Mouse (Mus musculus) midbrain, postnatal 0 days (tissue): Measurements from ENCODE around the gene Eln. TPM values are rescaled to one million over a fixed set of nuclear protein-coding genes. Genes with fewer than 3 reads are reported as not detected.

Source experiments
- ATAC-seq: fragments of 200-750 bp; cut with Nextera tagmentation; 2 replicates; pipeline ENCODE4 v1.8.0; 2017; ENCODE audit warnings: moderate number of reproducible peaks, mild to moderate bottlenecking, moderate TSS enrichment, moderate library complexity; ENCODE audit not compliant: low FRiP score
- DNase-seq: peaks from one replicate; pipeline ENCODE4 v3.0.0-alpha.2; 2015; ENCODE audit warnings: low spot score
- H3K27ac ChIP-seq: fragments of 300-500 bp; sonication (generic); 2 replicates; pipeline ENCODE4 v1.5.1; 2014; ENCODE audit warnings: low read depth, mild to moderate bottlenecking, low read length, mixed read lengths
- H3K27me3 ChIP-seq: fragments of 300-500 bp; sonication (generic); 2 replicates; pipeline ENCODE4 v1.6.1; 2014; ENCODE audit warnings: low read length, control low read depth, mixed read lengths; ENCODE audit not compliant: insufficient read depth
- H3K36me3 ChIP-seq: fragments of 300-500 bp; sonication (generic); 2 replicates; pipeline ENCODE4 v1.6.1; 2014; ENCODE audit warnings: low read length, control low read depth, mixed read lengths; ENCODE audit not compliant: insufficient read depth
- H3K4me1 ChIP-seq: fragments of 300-500 bp; sonication (generic); 2 replicates; pipeline ENCODE4 v1.6.1; 2014; ENCODE audit warnings: mild to moderate bottlenecking, control low read depth, antibody characterized with exemption, low read length, mixed read lengths; ENCODE audit not compliant: insufficient read depth
- H3K4me2 ChIP-seq: fragments of 300-500 bp; sonication (generic); 2 replicates; pipeline ENCODE4 v1.6.1; 2014; ENCODE audit warnings: low read depth, mild to moderate bottlenecking, low read length, mixed read lengths; ENCODE audit not compliant: poor library complexity, severe bottlenecking
- H3K4me3 ChIP-seq: fragments of 300-500 bp; sonication (generic); 2 replicates; pipeline ENCODE4 v1.5.1; 2014; ENCODE audit warnings: low read depth, mild to moderate bottlenecking, low read length, moderate library complexity
- H3K9ac ChIP-seq: fragments of 300-500 bp; sonication (generic); replicated peaks from 2 replicates; pipeline ENCODE4 v1.6.1; 2014; ENCODE audit warnings: mild to moderate bottlenecking, low read length, moderate library complexity, mixed read lengths; ENCODE audit not compliant: poor library complexity, severe bottlenecking
- H3K9me3 ChIP-seq: fragments of 300-500 bp; sonication (generic); 2 replicates; pipeline ENCODE4 v1.6.1; 2016; ENCODE audit warnings: low read length, control low read depth
- CTCF ChIP-seq: IDR thresholded peaks from 2 replicates; pipeline ENCODE4 v1.5.1; 2016; ENCODE audit warnings: antibody characterized with exemption, mild to moderate bottlenecking
- WGBS: fragments of 180-500 bp; shearing (Covaris S2); extraction: QIAGEN DNeasy Blood & Tissue Kit; methylation state at CpG from one replicate; pipeline ENCODE4 v1.1.7; 2014; 5-methylcytosine and 5-hydroxymethylcytosine counted together
- polyA plus RNA-seq: library from polyadenylated mRNA; unstranded; fragments of >200 nt; fragmentation: Nextera tagmentation; extraction: Ambion mirVana; gene quantifications from 2 replicates; pipeline ENCODE4 v1.2.1, GENCODE M21; 2015
- total RNA-seq: library from RNA; depleted of rRNA; stranded (reverse); fragments of >200 nt; gene quantifications from 2 replicates; pipeline ENCODE4 v1.2.3, GENCODE M21; 2014

Eln gene
- total and polyA plus RNA-seq, 2 experiments from 2014 or later: 27.7 to 35.0 TPM

GRCm38 (mm10) chr5:134765441-134765840 is 18.3 kb upstream of the Eln start:
- Histone ChIP-seq H3K27ac (no peak overlapping the region), H3K9me3 (no peaks in the 10 kb centered on the region), H3K36me3 (no peaks in the 10 kb centered on the region), H3K4me3 (no peak overlapping the region), H3K9ac (no peak overlapping the region), H3K27me3 (no peaks in the 10 kb centered on the region), H3K4me1 (no peaks in the 10 kb centered on the region), H3K4me2 (no peak overlapping the region)
- 85% methylated on average over 16 of the region's 16 CpGs for WGBS
- no peak for DNase-seq
- TF ChIP-seq CTCF: no peak
- ATAC-seq: no peak

GRCm38 (mm10) chr5:134763326-134763725 is 16.2 kb upstream of the Eln start:
- Histone ChIP-seq H3K9ac (no peak overlapping the region), H3K4me3 (no peak overlapping the region), H3K9me3 (no peaks in the 10 kb centered on the region), H3K27ac (no peak overlapping the region), H3K36me3 (no peaks in the 10 kb centered on the region), H3K4me1 (no peaks in the 10 kb centered on the region), H3K27me3 (no peaks in the 10 kb centered on the region), H3K4me2 (no peak overlapping the region)
- no peak for DNase-seq
- WGBS: 89% methylated on average over 9 of the region's 9 CpGs
- TF ChIP-seq CTCF: no peak
- no peak for ATAC-seq

GRCm38 (mm10) chr5:134761409-134762124 is 14.4 kb upstream of the Eln start:
- TF ChIP-seq CTCF: no peak
- Histone ChIP-seq H3K9ac (no peak overlapping the region), H3K36me3 (no peaks in the 10 kb centered on the region), H3K27me3 (no peaks in the 10 kb centered on the region), H3K4me3 (no peak overlapping the region), H3K4me2 (no peak overlapping the region), H3K9me3 (no peaks in the 10 kb centered on the region), H3K4me1 (no peaks in the 10 kb centered on the region), H3K27ac (no peak overlapping the region)
- peak; percentile 55 for DNase-seq
- no peak for ATAC-seq
- WGBS: 56% methylated on average over 18 of the region's 18 CpGs

- Histone ChIP-seq H3K36me3 (no peaks in the 10 kb centered on the region), H3K4me3 (no peak overlapping the region), H3K4me1 (no peaks in the 10 kb centered on the region), H3K9ac (no peak overlapping the region), H3K27ac (no peak overlapping the region), H3K27me3 (no peaks in the 10 kb centered on the region), H3K4me2 (no peak overlapping the region), H3K9me3 (no peaks in the 10 kb centered on the region)
- no peak for ATAC-seq
- no peak for DNase-seq
- 35% methylated on average over 13 of the region's 13 CpGs for WGBS
- TF ChIP-seq CTCF: no peak
These were observed 8.9 kb upstream of the Eln start for GRCm38 (mm10) chr5:134756031-134756430.

- Histone ChIP-seq H3K4me2 (no peak overlapping the region), H3K9me3 (no peaks in the 10 kb centered on the region), H3K36me3 (no peaks in the 10 kb centered on the region), H3K27ac (no peak overlapping the region), H3K9ac (no peak overlapping the region), H3K27me3 (no peaks in the 10 kb centered on the region), H3K4me3 (no peak overlapping the region), H3K4me1 (no peaks in the 10 kb centered on the region)
- ATAC-seq (no peak), DNase-seq (no peak)
- TF ChIP-seq CTCF: no peak
- 63% methylated on average over 10 of the region's 10 CpGs for WGBS
These were observed 7.0 kb upstream of the Eln start for GRCm38 (mm10) chr5:134754096-134754495.

- Histone ChIP-seq H3K36me3 (no peaks in the 10 kb centered on the region), H3K4me3 (no peak overlapping the region), H3K27ac (no peak overlapping the region), H3K9ac (no peak overlapping the region), H3K4me1 (peaks cover 14% of the 10 kb centered on the region), H3K4me2 (no peak overlapping the region), H3K27me3 (no peaks in the 10 kb centered on the region), H3K9me3 (no peaks in the 10 kb centered on the region)
- DNase-seq: no peak
- no peak for TF ChIP-seq CTCF
- ATAC-seq: no peak
- WGBS: 89% methylated on average over 7 of the region's 7 CpGs
These were observed 3.3 kb upstream of the Eln start for GRCm38 (mm10) chr5:134750469-134750868.
